Mouse (Mus musculus) mouse embryonic stem cell (cell line): ENCODE results near the gene Raf1.

ENCODE experiments used
- in situ Hi-C, 2 experiments: fragments of 300-500 bp; cut with MboI; formaldehyde crosslinking; loops; 1 replicate in 1 of 2; 3 replicates in 1 of 2; pipeline ENCODE4 v1.14.3; 2019 to 2020; ENCODE audit warnings: low sequenced_read_pairs in 2 of 2, low pct_unique_long_range_greater_than_20kb in 1 of 2, mixed read lengths in 1 of 2; ENCODE audit not compliant: unreplicated experiment in 1 of 2

The Raf1 gene

GRCm38 (mm10) chr6:115676452-115677128, at the start of gene Raf1:
Raf1 (minus strand) TSS chr6:115676635.
- in situ Hi-C loops = no loop called here

GRCm38 (mm10) chr6:115722246-115722645, 45.8 kb upstream of the Raf1 start:
- in situ Hi-C loops = no loop called here

GRCm38 (mm10) chr6:115717715-115718558, 41.5 kb upstream of the Raf1 start:
- in situ Hi-C loops = no loop called here

GRCm38 (mm10) chr6:115717101-115717652, 40.7 kb upstream of the Raf1 start:
- in situ Hi-C loops = no loop called here

GRCm38 (mm10) chr6:115711261-115711660, 34.8 kb upstream of the Raf1 start:
- in situ Hi-C loops = no loop called here

- in situ Hi-C loops = no loop called here
These were observed 26.5 kb upstream of the Raf1 start for GRCm38 (mm10) chr6:115702901-115703300.

- in situ Hi-C loops = no loop called here
These were observed 24.9 kb upstream of the Raf1 start for GRCm38 (mm10) chr6:115701302-115701701.

- in situ Hi-C loops = no loop called here
These were observed 24.3 kb upstream of the Raf1 start for GRCm38 (mm10) chr6:115700778-115701177.

- in situ Hi-C loops = no loop called here
These were observed 22.3 kb upstream of the Raf1 start for GRCm38 (mm10) chr6:115698699-115699098.

- in situ Hi-C loops = no loop called here
These were observed 21.5 kb upstream of the Raf1 start for GRCm38 (mm10) chr6:115697739-115698558.

GRCm38 (mm10) chr6:115696707-115697215, 20.3 kb upstream of the Raf1 start:
- in situ Hi-C loops = no loop called here

GRCm38 (mm10) chr6:115695124-115695523, 18.7 kb upstream of the Raf1 start:
- in situ Hi-C loops = no loop called here

- in situ Hi-C loops = no loop called here
These were observed 18.0 kb upstream of the Raf1 start for GRCm38 (mm10) chr6:115694441-115694842.

GRCm38 (mm10) chr6:115692963-115693730, 16.7 kb upstream of the Raf1 start:
- in situ Hi-C loops = no loop called here

GRCm38 (mm10) chr6:115692163-115692950, 15.9 kb upstream of the Raf1 start:
- in situ Hi-C loops = no loop called here

GRCm38 (mm10) chr6:115690105-115690504, 13.7 kb upstream of the Raf1 start:
- in situ Hi-C loops = no loop called here

GRCm38 (mm10) chr6:115688589-115688988, 12.2 kb upstream of the Raf1 start:
- in situ Hi-C loops = no loop called here
